Mouse (Mus musculus) CH12.LX (cell line): ENCODE measurements at regions not wholly inside any gene's neighbourhood (a gene's known extent, or its start where the extent isn't known, plus 50 kb on each side); places are given as distances from the start of the nearest gene placed in this dataset.

ENCODE experiments used
- DNase-seq: peaks from one replicate; pipeline ENCODE4 v3.0.0-alpha.2; 2013; ENCODE audit errors: extremely low read depth
- H3K27ac ChIP-seq: 2 replicates; pipeline ENCODE4 v1.5.1; 2012; ENCODE audit warnings: low read depth, mild to moderate bottlenecking, control low read depth, moderate library complexity; ENCODE audit not compliant: insufficient read depth
- H3K27me3 ChIP-seq: replicated peaks from 2 replicates; pipeline ENCODE3; 2012; ENCODE audit warnings: inconsistent platforms
- H3K36me3 ChIP-seq, 2 experiments: replicated peaks in 1 of 2; 2 replicates each; pipeline versions ENCODE3 to v1.6.1; 2012; ENCODE audit warnings: inconsistent platforms in 1 of 2, low read length in 1 of 2, mild to moderate bottlenecking in 1 of 2, mixed read lengths in 1 of 2, moderate library complexity in 1 of 2; ENCODE audit not compliant: control insufficient read depth in 1 of 2, insufficient read depth in 1 of 2
- H3K4me1 ChIP-seq, 2 experiments: 2 replicates each; pipeline ENCODE4 v1.6.1; 2012; ENCODE audit warnings: inconsistent platforms in 1 of 2, moderate library complexity in 1 of 2; ENCODE audit not compliant: insufficient read depth in 2 of 2, control insufficient read depth in 1 of 2
- H3K4me2 ChIP-seq: 2 replicates; pipeline ENCODE4 v1.6.1; 2012; ENCODE audit warnings: low read depth, mild to moderate bottlenecking, control low read depth; ENCODE audit not compliant: poor library complexity, insufficient read depth, severe bottlenecking
- H3K4me3 ChIP-seq, 3 experiments: fragments of 150-350 bp in 1 of 3; sonication (generic) in 1 of 3; replicated peaks in 1 of 3; 2 replicates each; pipeline versions ENCODE3 to v1.5.1; 2011 to 2012; ENCODE audit warnings: low read depth in 2 of 3, low read length in 2 of 3, mild to moderate bottlenecking in 2 of 3, moderate library complexity in 2 of 3, control low read depth in 1 of 3, improper control_type of control experiment in 1 of 3, inconsistent platforms in 1 of 3, mixed read lengths in 1 of 3; ENCODE audit not compliant: poor library complexity in 1 of 3
- H3K79me2 ChIP-seq: replicated peaks from 2 replicates; pipeline ENCODE4 v1.6.1; 2012; ENCODE audit warnings: mild to moderate bottlenecking, moderate library complexity; ENCODE audit not compliant: control insufficient read depth, poor library complexity, insufficient read depth, severe bottlenecking; ENCODE audit errors: extremely low read depth
- H3K9ac ChIP-seq: 2 replicates; pipeline ENCODE4 v1.6.1; 2012; ENCODE audit warnings: low read depth, mild to moderate bottlenecking, control low read depth, moderate library complexity; ENCODE audit not compliant: insufficient read depth
- H3K9me3 ChIP-seq: replicated peaks from 2 replicates; pipeline ENCODE3; 2012; ENCODE audit warnings: low read length, inconsistent platforms, mixed read lengths
- CHD1 ChIP-seq: IDR thresholded peaks from 2 replicates; pipeline ENCODE4 v1.6.1; 2012; ENCODE audit warnings: low read depth, low read length, improper control_type of control experiment, inconsistent platforms
- CHD2 ChIP-seq: IDR thresholded peaks from 2 replicates; pipeline ENCODE4 v1.6.1; 2011; ENCODE audit warnings: low read length, improper control_type of control experiment
- CTCF ChIP-seq, 2 experiments: IDR thresholded peaks in 1 of 2; conservative IDR thresholded peaks in 1 of 2; 2 replicates each; pipeline ENCODE4 v1.5.1; 2011 to 2012; ENCODE audit warnings: low read depth in 2 of 2, low read length in 2 of 2, improper control_type of control experiment in 1 of 2, inconsistent platforms in 1 of 2, mild to moderate bottlenecking in 1 of 2, moderate library complexity in 1 of 2
- ELF1 ChIP-seq: IDR thresholded peaks from 2 replicates; pipeline ENCODE4 v1.6.1; 2014; ENCODE audit warnings: low read depth, mild to moderate bottlenecking, inconsistent platforms, low read length, improper control_type of control experiment
- EP300 ChIP-seq: IDR thresholded peaks from 2 replicates; pipeline ENCODE4 v1.6.1; 2011; ENCODE audit warnings: low read length, improper control_type of control experiment
- ETS1 ChIP-seq: conservative IDR thresholded peaks from 2 replicates; pipeline ENCODE4 v1.6.1; 2012; ENCODE audit warnings: low read depth, mild to moderate bottlenecking, inconsistent platforms, low read length, improper control_type of control experiment, moderate library complexity
- GABPA ChIP-seq: IDR thresholded peaks from 2 replicates; pipeline ENCODE4 v1.6.1; 2012; ENCODE audit warnings: low read depth, low read length, improper control_type of control experiment, inconsistent platforms; ENCODE audit not compliant: insufficient replicate concordance
- HCFC1 ChIP-seq: IDR thresholded peaks from 2 replicates; pipeline ENCODE4 v1.6.1; 2012; ENCODE audit warnings: low read depth, mild to moderate bottlenecking, inconsistent platforms, low read length, improper control_type of control experiment
- IRF4 ChIP-seq: IDR thresholded peaks from 2 replicates; pipeline ENCODE4 v1.6.1; 2014; ENCODE audit warnings: low read depth, mild to moderate bottlenecking, inconsistent platforms, low read length, improper control_type of control experiment
- MAX ChIP-seq: IDR thresholded peaks from 2 replicates; pipeline ENCODE4 v1.6.1; 2011; ENCODE audit warnings: low read length, improper control_type of control experiment
- MAZ ChIP-seq: IDR thresholded peaks from 2 replicates; pipeline ENCODE4 v1.6.1; 2012; ENCODE audit warnings: low read depth, mild to moderate bottlenecking, inconsistent platforms, low read length, improper control_type of control experiment, moderate library complexity
- MEF2A ChIP-seq: IDR thresholded peaks from 2 replicates; pipeline ENCODE4 v1.6.1; 2014; ENCODE audit warnings: low read depth, mild to moderate bottlenecking, inconsistent platforms, low read length, improper control_type of control experiment, borderline replicate concordance
- MYC ChIP-seq: IDR thresholded peaks from 2 replicates; pipeline ENCODE4 v1.6.1; 2011; ENCODE audit warnings: low read depth, mild to moderate bottlenecking, improper control_type of control experiment, low read length
- NRF1 ChIP-seq: IDR thresholded peaks from 2 replicates; pipeline ENCODE4 v1.6.1; 2014; ENCODE audit warnings: low read depth, mild to moderate bottlenecking, inconsistent platforms, low read length, improper control_type of control experiment, moderate library complexity
- POLR2AphosphoS2 ChIP-seq: IDR thresholded peaks from 2 replicates; pipeline ENCODE4 v1.6.1; 2011; ENCODE audit warnings: low read depth, low read length, improper control_type of control experiment
- SIN3A ChIP-seq: IDR thresholded peaks from 2 replicates; pipeline ENCODE4 v1.6.1; 2012; ENCODE audit warnings: low read length, improper control_type of control experiment, inconsistent platforms
- SMC3 ChIP-seq: IDR thresholded peaks from 2 replicates; pipeline ENCODE4 v1.6.1; 2011; ENCODE audit warnings: low read depth, low read length, improper control_type of control experiment
- TBP ChIP-seq: conservative IDR thresholded peaks from 2 replicates; pipeline ENCODE4 v1.6.1; 2011; ENCODE audit warnings: low read depth, low read length, improper control_type of control experiment
- UBTF ChIP-seq: IDR thresholded peaks from 2 replicates; pipeline ENCODE4 v1.6.1; 2012; ENCODE audit warnings: low read depth, mild to moderate bottlenecking, inconsistent platforms, low read length, improper control_type of control experiment, moderate library complexity
- USF2 ChIP-seq: conservative IDR thresholded peaks from 2 replicates; pipeline ENCODE4 v1.6.1; 2011; ENCODE audit warnings: low read depth, low read length, improper control_type of control experiment
- ZC3H11A ChIP-seq: IDR thresholded peaks from 2 replicates; pipeline ENCODE4 v1.6.1; 2012; ENCODE audit warnings: low read depth, mild to moderate bottlenecking, inconsistent platforms, low read length, improper control_type of control experiment
- ZKSCAN1 ChIP-seq: IDR thresholded peaks from 2 replicates; pipeline ENCODE4 v1.6.1; 2012; ENCODE audit warnings: low read depth, inconsistent platforms, low read length, improper control_type of control experiment, borderline replicate concordance
- ZMIZ1 ChIP-seq: IDR thresholded peaks from 2 replicates; pipeline ENCODE4 v1.6.1; 2012; ENCODE audit warnings: low read depth, mild to moderate bottlenecking, inconsistent platforms, low read length, improper control_type of control experiment
- ZNF384 ChIP-seq: IDR thresholded peaks from 2 replicates; pipeline ENCODE4 v1.6.1; 2012; ENCODE audit warnings: low read depth, low read length, improper control_type of control experiment, inconsistent platforms
- dilution Hi-C: fragments of 300-500 bp; cut with MboI; formaldehyde crosslinking; loops from 2 replicates; pipeline ENCODE4 v1.14.3; 2020; ENCODE audit warnings: low sequenced_read_pairs; ENCODE audit not compliant: extremely low pct_unique_long_range_greater_than_20kb, extremely low pct_ligation_motif_present
- in situ Hi-C: fragments of 300-500 bp; cut with MboI; formaldehyde crosslinking; loops from 3 replicates; pipeline ENCODE4 v1.14.3; 2019; ENCODE audit warnings: low sequenced_read_pairs, low pct_ligation_motif_present, low pct_unique_long_range_greater_than_20kb, mixed read lengths

- peaks cover 3% of the 10 kb centered on the region for H3K27me3 ChIP-seq
- TF ChIP-seq MAZ, result no peak
- TF ChIP-seq GABPA, result no peak
- no peak for TF ChIP-seq HCFC1
- TF ChIP-seq ETS1, result no peak
- no peak for TF ChIP-seq USF2
- TF ChIP-seq POLR2AphosphoS2, result no peak
- TF ChIP-seq EP300, result no peak
- TF ChIP-seq ZMIZ1, result no peak
- no peak for TF ChIP-seq ZC3H11A
- no peak for TF ChIP-seq SIN3A
- TF ChIP-seq SMC3, result no peak
- TF ChIP-seq IRF4, result no peak
- TF ChIP-seq ELF1, result no peak
- no peak for TF ChIP-seq CHD2
- TF ChIP-seq, all 38 proteins: peak for 0
- no peak for DNase-seq
- peaks cover 0 to 7% of the 10 kb centered on the region in 2 experiments; a peak in 1 of 4 replicates for H3K4me1 ChIP-seq
- no peaks in the 10 kb centered on the region for H3K79me2 ChIP-seq
- no peak overlapping the region for H3K4me3 ChIP-seq
- dilution Hi-C loops, result no loop called here
- in situ Hi-C loops, result no loop called here
- H3K27ac ChIP-seq, result no peak overlapping the region
- H3K9me3 ChIP-seq, result no peaks in the 10 kb centered on the region
- H3K36me3 ChIP-seq, result no peaks in the 10 kb centered on the region
- no peak overlapping the region for H3K9ac ChIP-seq
- no peak overlapping the region for H3K4me2 ChIP-seq
Observed at GRCm38 (mm10) chr11:79844436-79844835, 117.8 kb downstream of the Utp6 start.

- H3K79me2 ChIP-seq, result no peaks in the 10 kb centered on the region
- H3K36me3 ChIP-seq, result no peaks in the 10 kb centered on the region
- TF ChIP-seq UBTF (no peak), MEF2A (no peak), ZNF384 (no peak), MYC (no peak), ZMIZ1 (no peak), EP300 (no peak), HCFC1 (no peak), TBP (no peak), NRF1 (no peak), CTCF (conservative IDR thresholded peaks at IDR 0.05 in 1 of 2, IDR thresholded peaks at IDR 0.05 in 1 of 2; ENCODE audit: low read depth in 2 of 2, low read length in 2 of 2) (no peak), CHD1 (no peak), ZKSCAN1 (no peak), ETS1 (no peak), MAX (no peak)
- no peak for DNase-seq
- H3K4me3 ChIP-seq, result no peak overlapping the region
- no peak overlapping the region for H3K9ac ChIP-seq
- dilution Hi-C loops (no loop called here), in situ Hi-C loops (no loop called here)
- H3K27me3 ChIP-seq, result peaks cover 6% of the 10 kb centered on the region
- H3K4me2 ChIP-seq, result no peak overlapping the region
- H3K9me3 ChIP-seq, result no peaks in the 10 kb centered on the region
- H3K4me1 ChIP-seq, result peaks cover 0 to 7% of the 10 kb centered on the region in 2 experiments; a peak in 1 of 4 replicates
- no peak overlapping the region for H3K27ac ChIP-seq
Observed at GRCm38 (mm10) chr11:79843021-79843420, 119.2 kb downstream of the Utp6 start.
